Mouse (Mus musculus): ENCODE measurements around the gene Tmem14c.

- TF ChIP-seq CTCF (IDR thresholded peaks at IDR 0.05; ENCODE audit: extremely low read depth, insufficient read depth, low read length) (no peak), POLR2A (IDR thresholded peaks at IDR 0.05; ENCODE audit: extremely low read depth, insufficient read depth, low read length) (no peak)
Measured at GRCm38 (mm10) chr13:41006244-41006643, 9.8 kb upstream of the Tmem14c start.

All from cortical plate, adult 2 months (tissue).